Mouse (Mus musculus) embryonic facial prominence, embryonic 14.5 days (tissue): ENCODE measurements at regions not wholly inside any gene's neighbourhood (a gene's known extent, or its start where the extent isn't known, plus 50 kb on each side); places are given as distances from the start of the nearest gene placed in this dataset.

Experiments
- ATAC-seq: fragments of 200-750 bp; cut with Nextera tagmentation; 2 replicates; pipeline ENCODE4 v1.8.0; 2017; ENCODE audit warnings: low read depth, moderate number of reproducible peaks, moderate TSS enrichment
- DNase-seq: peaks from one replicate; pipeline ENCODE4 v3.0.0-alpha.2; 2015; ENCODE audit warnings: low spot score
- H3K27ac ChIP-seq: fragments of 300-500 bp; sonication (generic); replicated peaks from 2 replicates; pipeline ENCODE4 v1.5.1; 2014; ENCODE audit warnings: low read depth, mild to moderate bottlenecking, low read length, moderate library complexity
- H3K27me3 ChIP-seq: fragments of 300-500 bp; sonication (generic); replicated peaks from 2 replicates; pipeline ENCODE4 v1.6.1; 2014; ENCODE audit warnings: low read length; ENCODE audit not compliant: control insufficient read depth, insufficient read depth
- H3K36me3 ChIP-seq: fragments of 300-500 bp; sonication (generic); 2 replicates; pipeline ENCODE4 v1.6.1; 2014; ENCODE audit warnings: low read length, mixed read lengths; ENCODE audit not compliant: control insufficient read depth, insufficient read depth
- H3K4me1 ChIP-seq: fragments of 300-500 bp; sonication (generic); 2 replicates; pipeline ENCODE4 v1.6.1; 2014; ENCODE audit warnings: antibody characterized with exemption, low read length; ENCODE audit not compliant: control insufficient read depth, insufficient read depth
- H3K4me2 ChIP-seq: fragments of 300-500 bp; sonication (generic); 2 replicates; pipeline ENCODE4 v1.6.1; 2014; ENCODE audit warnings: low read depth, mild to moderate bottlenecking, low read length, moderate library complexity, mixed read lengths
- H3K4me3 ChIP-seq: fragments of 300-500 bp; sonication (generic); 2 replicates; pipeline ENCODE4 v1.5.1; 2014; ENCODE audit warnings: low read depth, mild to moderate bottlenecking, low read length
- H3K9ac ChIP-seq: fragments of 300-500 bp; sonication (generic); 2 replicates; pipeline ENCODE4 v1.6.1; 2014; ENCODE audit warnings: low read depth, mild to moderate bottlenecking, low read length, moderate library complexity, mixed read lengths
- H3K9me3 ChIP-seq: fragments of 300-500 bp; sonication (generic); 2 replicates; pipeline ENCODE4 v1.6.1; 2016; ENCODE audit warnings: low read length; ENCODE audit not compliant: control insufficient read depth
- WGBS: fragments of 180-500 bp; shearing (Covaris S2); extraction: QIAGEN DNeasy Blood & Tissue Kit; methylation state at CpG from one replicate; pipeline ENCODE4 v1.1.7; 2014; 5-methylcytosine and 5-hydroxymethylcytosine counted together

GRCm38 (mm10) chr6:127326333-127326729 lies 120.3 kb upstream of the Parp11 start:
- DNase-seq (no peak), ATAC-seq (no peak)
- Histone ChIP-seq H3K27ac (no peak overlapping the region), H3K4me2 (no peak overlapping the region), H3K9me3 (no peaks in the 10 kb centered on the region), H3K4me1 (peaks cover 29% of the 10 kb centered on the region), H3K27me3 (no peaks in the 10 kb centered on the region), H3K4me3 (no peak overlapping the region), H3K9ac (no peak overlapping the region), H3K36me3 (no peaks in the 10 kb centered on the region)
- WGBS: 79% methylated on average over 6 of the region's 6 CpGs

GRCm38 (mm10) chr6:127329191-127330014 lies 117.2 kb upstream of the Parp11 start:
- H3K9me3 ChIP-seq: no peaks in the 10 kb centered on the region
- H3K36me3 ChIP-seq: no peaks in the 10 kb centered on the region
- peak overlapping the region; percentile 41 for H3K4me3 ChIP-seq
- no peaks in the 10 kb centered on the region for H3K27me3 ChIP-seq
- DNase-seq: peak; percentile 65
- WGBS: 47% methylated on average over 18 of the region's 20 CpGs
- peaks cover 28% of the 10 kb centered on the region for H3K4me1 ChIP-seq
- H3K9ac ChIP-seq: peak overlapping the region; percentile 45; the same call in 1 of the 2 replicates
- no peak for ATAC-seq
- peak overlapping the region; percentile 67 for H3K4me2 ChIP-seq
- H3K27ac ChIP-seq: peak overlapping the region; percentile 83

GRCm38 (mm10) chr6:127330015-127330705 lies 116.5 kb upstream of the Parp11 start:
- ATAC-seq: peak; percentile 97

GRCm38 (mm10) chr6:127331091-127331490 lies 115.5 kb upstream of the Parp11 start:
- H3K27ac ChIP-seq: peak overlapping the region; percentile 83
- H3K4me3 ChIP-seq: no peak overlapping the region
- H3K4me2 ChIP-seq: no peak overlapping the region
- H3K36me3 ChIP-seq: no peaks in the 10 kb centered on the region
- peaks cover 24% of the 10 kb centered on the region for H3K4me1 ChIP-seq
- H3K9me3 ChIP-seq: no peaks in the 10 kb centered on the region
- no peak overlapping the region for H3K9ac ChIP-seq
- no peaks in the 10 kb centered on the region for H3K27me3 ChIP-seq
- ATAC-seq (no peak), DNase-seq (no peak)
- WGBS: 75% methylated on average over 5 of the region's 5 CpGs

More at GRCm38 (mm10) chr6:127330015-127330705, 116.5 kb upstream of the Parp11 start:
- H3K9ac ChIP-seq: peak overlapping the region; percentile 57; the same call in 1 of the 2 replicates
- no peaks in the 10 kb centered on the region for H3K9me3 ChIP-seq
- H3K27ac ChIP-seq: peak overlapping the region; percentile 83
- H3K27me3 ChIP-seq: no peaks in the 10 kb centered on the region
- peaks cover 24% of the 10 kb centered on the region for H3K4me1 ChIP-seq
- H3K4me2 ChIP-seq: peak overlapping the region; percentile 67
- WGBS: under 1% methylated on average over 38 of the region's 46 CpGs
- no peaks in the 10 kb centered on the region for H3K36me3 ChIP-seq
- peak; percentile 97 for DNase-seq
- peak overlapping the region; percentile 41 for H3K4me3 ChIP-seq

- DNase-seq: no peak
- H3K4me3 ChIP-seq: no peak overlapping the region
- no peak for ATAC-seq
- no peak overlapping the region for H3K4me2 ChIP-seq
- no peaks in the 10 kb centered on the region for H3K9me3 ChIP-seq
- H3K27ac ChIP-seq: no peak overlapping the region
- WGBS: 87% methylated on average over 6 of the region's 6 CpGs
- no peaks in the 10 kb centered on the region for H3K27me3 ChIP-seq
- H3K4me1 ChIP-seq: peaks cover 47% of the 10 kb centered on the region
- H3K36me3 ChIP-seq: no peaks in the 10 kb centered on the region
- H3K9ac ChIP-seq: no peak overlapping the region
Observed at GRCm38 (mm10) chr6:127334256-127334655, 112.4 kb upstream of the Parp11 start.

GRCm38 (mm10) chr6:127335462-127335886 lies 111.2 kb upstream of the Parp11 start:
- Histone ChIP-seq H3K4me2 (no peak overlapping the region), H3K4me3 (no peak overlapping the region), H3K27ac (no peak overlapping the region), H3K9ac (no peak overlapping the region), H3K9me3 (no peaks in the 10 kb centered on the region), H3K4me1 (peaks cover 40% of the 10 kb centered on the region), H3K36me3 (no peaks in the 10 kb centered on the region), H3K27me3 (no peaks in the 10 kb centered on the region)
- DNase-seq (peak; percentile 72), ATAC-seq (peak; percentile 84)
- WGBS: 52% methylated on average over 6 of the region's 7 CpGs

- Histone ChIP-seq H3K9me3 (no peaks in the 10 kb centered on the region), H3K4me3 (no peak overlapping the region), H3K4me1 (peaks cover 36% of the 10 kb centered on the region), H3K27me3 (no peaks in the 10 kb centered on the region), H3K27ac (peak overlapping the region; percentile 84), H3K36me3 (no peaks in the 10 kb centered on the region), H3K9ac (peak overlapping the region; percentile 28; the same call in 1 of the 2 replicates), H3K4me2 (peak overlapping the region; percentile 30; the same call in 1 of the 2 replicates)
- WGBS: 41% methylated on average over 12 of the region's 12 CpGs
- ATAC-seq (no peak; the same call in 1 of the 2 replicates), DNase-seq (no peak)
Observed at GRCm38 (mm10) chr6:127335996-127336660, 110.5 kb upstream of the Parp11 start.

GRCm38 (mm10) chr6:127336681-127337397 lies 109.8 kb upstream of the Parp11 start:
- DNase-seq (peak; percentile 63), ATAC-seq (no peak; the same call in 1 of the 2 replicates)
- H3K4me1 ChIP-seq: peaks cover 36% of the 10 kb centered on the region
- no peaks in the 10 kb centered on the region for H3K27me3 ChIP-seq
- H3K9me3 ChIP-seq: no peaks in the 10 kb centered on the region
- WGBS: 18% methylated on average over 15 of the region's 15 CpGs
- H3K27ac ChIP-seq: peak overlapping the region; percentile 84
- H3K4me3 ChIP-seq: no peak overlapping the region
- no peaks in the 10 kb centered on the region for H3K36me3 ChIP-seq
- H3K4me2 ChIP-seq: peak overlapping the region; percentile 30
- peak overlapping the region; percentile 28; the same call in 1 of the 2 replicates for H3K9ac ChIP-seq
